Mouse (Mus musculus): ENCODE results near the gene Nap1l1.

- no peak for TF ChIP-seq POLR2A (IDR thresholded peaks at IDR 0.05; ENCODE audit: insufficient read depth, low read length)
- no peak for TF ChIP-seq CTCF (IDR thresholded peaks at IDR 0.05; ENCODE audit: low read depth, low read length)
Observed at GRCm38 (mm10) chr10:111433502-111433901, 39.5 kb upstream of the Nap1l1 start.
